8 mouse cellular contexts compared by ENCODE assay signal in the genomic region with DNA sequence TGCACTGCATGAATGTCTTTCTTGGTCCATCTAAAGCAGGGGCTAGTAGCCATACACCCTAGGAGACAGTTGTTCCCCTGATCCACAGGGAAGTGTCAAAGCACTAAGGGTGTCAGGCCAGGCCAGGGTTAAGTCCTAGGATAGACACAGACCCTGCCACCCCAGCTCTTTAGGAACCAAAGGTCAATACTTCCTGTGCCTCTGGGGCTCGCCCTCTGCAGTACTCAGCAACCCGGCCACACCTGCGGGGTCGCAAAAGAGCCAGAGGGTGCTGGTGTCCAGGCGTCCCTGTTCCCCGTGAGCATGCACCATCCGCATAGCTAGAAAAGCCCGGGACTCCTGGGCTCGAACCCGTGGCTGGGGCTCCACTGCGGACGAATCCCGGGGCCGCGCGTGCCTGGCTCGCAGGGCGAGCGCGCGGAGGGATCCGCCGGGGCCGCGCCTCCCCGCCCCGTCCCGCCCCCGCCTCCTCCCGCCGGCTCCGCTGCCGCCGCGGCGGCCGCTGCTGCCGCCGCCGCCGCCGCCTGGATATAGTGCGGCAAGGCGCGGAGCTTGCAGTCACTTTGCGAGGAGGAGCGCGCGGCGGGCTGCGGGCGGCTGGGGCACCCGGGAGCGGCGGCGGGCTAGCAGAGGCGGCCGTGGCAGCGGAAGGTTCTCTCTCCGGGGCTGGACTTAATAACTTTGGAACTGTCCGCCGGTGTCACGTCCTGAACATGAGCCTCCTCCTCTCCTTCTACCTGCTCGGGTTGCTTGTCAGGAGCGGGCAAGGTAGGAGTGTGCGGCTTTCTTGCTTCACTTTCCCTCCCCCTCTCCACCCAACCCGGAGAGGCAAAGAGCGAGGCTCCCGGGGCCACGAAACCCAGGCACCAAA. TPM values are rescaled to one million over a fixed set of nuclear protein-coding genes. Genes with fewer than 3 reads are reported as not detected.
DNase-seq lines count a peak whose midpoint lies in the region; ATAC-seq and TF ChIP-seq lines count a peak whose summit lies in the region.

A gene (plus strand): TSS at position 497 of the 871 bp plus-strand sequence.

- intact Hi-C loops in gastrocnemius, postnatal 14 days (cut with DNase I; ENCODE audit: low total_unique reads) = no loop called here
- intact Hi-C loops in left cerebral cortex, postnatal 10 days (cut with DNase I) = loop anchor here (5.0 kb wide), 1 partner anchor 1322 kb away; no protein-coding TSS in a partner anchor

- peak within 1 kb of the TSS; percentile 99 for H3K4me3 ChIP-seq in cortical plate, adult 2 months (ENCODE audit: insufficient read depth, low read length)

- DNase-seq in adrenal gland, postnatal 10 days = peak; percentile 71
- peak; percentile 49 for DNase-seq in gastrocnemius, postnatal 14 days
- DNase-seq in left cerebral cortex, postnatal 10 days (ENCODE audit: extremely low spot score in 1 of 2, low spot score in 2 of 2) = peak; percentile 65 to 84
- peak; percentile 79 to 80 for DNase-seq in right cerebral cortex, postnatal 10 days (ENCODE audit: low spot score in 2 of 2)
- no peak for DNase-seq in spleen, adult 12 weeks (ENCODE audit: low spot score)

- peak; percentile 49 for ATAC-seq in inflammation-experienced regulatory T-cells, adult 6 months
- ATAC-seq in megakaryocyte, adult 5-6 weeks (ENCODE audit: poor library complexity, severe bottlenecking) = peak; percentile 28

- peak; percentile 33; the same call in 1 of the 2 replicates for TF ChIP-seq POLR2A in cortical plate, adult 2 months (IDR thresholded peaks at IDR 0.05; ENCODE audit: extremely low read depth, insufficient read depth, low read length)

- peak within 1 kb of the TSS; percentile 93 for H3K27ac ChIP-seq in cortical plate, adult 2 months (ENCODE audit: insufficient read depth, low read length)

- H3K4me1 ChIP-seq in cortical plate, adult 2 months (ENCODE audit: control insufficient read depth, insufficient read depth, low read length) = no peaks in the 10 kb centered on the region

- no peak for TF ChIP-seq CTCF in cortical plate, adult 2 months (IDR thresholded peaks at IDR 0.05; ENCODE audit: extremely low read depth, insufficient read depth, low read length)

RNA-seq across cellular contexts. Expression of the gene that starts here (rescaled TPM):
- total RNA-seq in adrenal gland, postnatal 10 days (2021) = 1 to 10 TPM; 3.5 to 6.9 TPM
- 19.8 and 20.3 TPM in 2 replicates for polyA plus RNA-seq in cortical plate, adult 2 months (2012; rRNA removed)
- total RNA-seq in gastrocnemius, postnatal 14 days (2021) = under 1 TPM; 0.22 to 0.25 TPM
- polyA plus RNA-seq in inflammation-experienced regulatory T-cells, adult 6 months (2017; shearing (Covaris generic)) = not detected
- 100 to 1,000 TPM in 1 of 2 experiments, 10 to 100 TPM in 1; 95.1 to 103 TPM for total RNA-seq in left cerebral cortex, postnatal 10 days (2021)
- 0.13 TPM in 1 of 2 replicates, not detected in the other for total RNA-seq in megakaryocyte, adult 5-6 weeks (2015)
- total RNA-seq in megakaryocyte, adult 5-6 weeks (2017) = not detected in 2 replicates

Comparison
In these comparisons a context has a peak if more than half of its experiments do, and no peak if none do; other contexts are left out.
1. RNA of the gene that starts here (total RNA-seq): 95.1 to 103 TPM in left cerebral cortex, postnatal 10 days; 3.5 to 6.9 TPM in adrenal gland, postnatal 10 days, 0.22 to 0.25 TPM in gastrocnemius, postnatal 14 days and 0.13 TPM in megakaryocyte, adult 5-6 weeks; every median in the first group is over 10 times any median in the second.
2. RNA of the gene that starts here (polyA plus RNA-seq): 19.8 to 20.3 TPM in cortical plate, adult 2 months; not detected in inflammation-experienced regulatory T-cells, adult 6 months; every median in the first group is over 10 times any median in the second.
3. Peak in DNase-seq in gastrocnemius, postnatal 14 days; RNA of the gene not detected or under 1 TPM.
4. Peak in ATAC-seq in inflammation-experienced regulatory T-cells, adult 6 months; RNA of the gene not detected or under 1 TPM.
5. Peak in ATAC-seq in megakaryocyte, adult 5-6 weeks; RNA of the gene not detected or under 1 TPM.